Mouse (Mus musculus): Measurements from ENCODE around the gene Fbxo33. TPM values are rescaled to one million over a fixed set of nuclear protein-coding genes. Genes with fewer than 3 reads are reported as not detected.
A peak's percentile ranks its signal among the peaks of the same experiment; 100 is the strongest.

Gene Fbxo33
- total RNA-seq, 2 experiments from 2014 or later: 32.3 to 34.0 TPM

- no peak for DNase-seq (ENCODE audit: low spot score in 2 of 2)
Observed at GRCm38 (mm10) chr12:59199361-59199760, 20.2 kb downstream of the Fbxo33 start.

- DNase-seq (ENCODE audit: low spot score in 2 of 2): no peak
Observed at GRCm38 (mm10) chr12:59198750-59199149, 20.8 kb downstream of the Fbxo33 start.

- DNase-seq (ENCODE audit: low spot score in 2 of 2): no peak
Observed at GRCm38 (mm10) chr12:59195941-59196340, 23.6 kb downstream of the Fbxo33 start.

GRCm38 (mm10) chr12:59195065-59195464 is 24.5 kb downstream of the Fbxo33 start:
- no peak for DNase-seq (ENCODE audit: low spot score in 2 of 2)

GRCm38 (mm10) chr12:59194341-59195003 is 25.1 kb downstream of the Fbxo33 start:
- DNase-seq (ENCODE audit: low spot score in 2 of 2): no peak

GRCm38 (mm10) chr12:59193637-59194036 is 25.9 kb downstream of the Fbxo33 start:
- no peak for DNase-seq (ENCODE audit: low spot score in 2 of 2)

- DNase-seq (ENCODE audit: low spot score in 2 of 2): peak; percentile 17 to 48
Observed at GRCm38 (mm10) chr12:59188086-59188682, 31.3 kb downstream of the Fbxo33 start.

- DNase-seq (ENCODE audit: low spot score in 2 of 2): peak in 1 of 2 experiments; percentile 26
Observed at GRCm38 (mm10) chr12:59177814-59178213, 41.7 kb downstream of the Fbxo33 start.

- DNase-seq (ENCODE audit: low spot score in 2 of 2): no peak
Observed at GRCm38 (mm10) chr12:59169935-59170334, 49.6 kb downstream of the Fbxo33 start.

- no peak for DNase-seq (ENCODE audit: low spot score in 2 of 2)
Observed at GRCm38 (mm10) chr12:59166557-59166956, 53.0 kb downstream of the Fbxo33 start.

GRCm38 (mm10) chr12:59164522-59164921 is 55.0 kb downstream of the Fbxo33 start:
- DNase-seq (ENCODE audit: low spot score in 2 of 2): no peak

GRCm38 (mm10) chr12:59162797-59163196 is 56.7 kb downstream of the Fbxo33 start:
- DNase-seq (ENCODE audit: low spot score in 2 of 2): no peak

- DNase-seq (ENCODE audit: low spot score in 2 of 2): no peak
Observed at GRCm38 (mm10) chr12:59161091-59161490, 58.4 kb downstream of the Fbxo33 start.

Small RNAs within 50 kb of the gene (microRNA-seq; reads per million reads assigned to microRNA genes)
- gene Gm27284: 0 reads per million in 2 experiments

Other genes starting within 250 kb of the Fbxo33 start
- gene Sec23a, start 207.7 kb downstream of the Fbxo33 start, total RNA-seq (2021): 100 to 1,000 TPM; 108 to 113 TPM
- 1 to 10 TPM; 7.0 to 8.2 TPM for gene Gemin2, start 206.3 kb downstream of the Fbxo33 start, total RNA-seq (2021)
- gene Trappc6b, start 158.3 kb downstream of the Fbxo33 start, total RNA-seq (2021): 100 to 1,000 TPM; 104 to 119 TPM
- gene Pnn, start 152.8 kb downstream of the Fbxo33 start, total RNA-seq (2021): 10 to 100 TPM; 57.6 to 68.9 TPM
- gene Mia2, start 123.9 kb downstream of the Fbxo33 start, total RNA-seq (2021): 10 to 100 TPM; 44.1 to 48.1 TPM

All from layer of hippocampus, postnatal 14 days (tissue).